Mouse (Mus musculus): ENCODE measurements at regions not wholly inside any gene's neighbourhood (a gene's known extent, or its start where the extent isn't known, plus 50 kb on each side); places are given as distances from the start of the nearest gene placed in this dataset.

DNA sequence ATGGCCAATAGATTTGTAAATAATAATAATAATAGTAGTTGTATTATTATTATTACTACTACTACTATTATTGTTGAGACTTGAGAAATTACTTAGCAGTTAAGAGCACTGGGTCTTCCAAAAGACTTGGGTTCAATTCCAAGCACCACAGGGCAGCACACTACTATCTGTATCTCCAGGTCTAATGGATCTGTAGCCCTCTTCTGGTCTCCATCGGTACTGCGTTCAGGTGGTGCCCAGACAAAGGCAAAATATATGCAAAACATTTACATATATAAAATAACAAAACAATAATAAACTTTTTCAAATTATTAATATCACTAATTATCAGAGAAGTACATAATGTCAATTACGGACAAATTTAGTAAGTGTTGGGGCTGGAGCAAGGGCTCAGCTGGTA, 69.1 kb upstream of the Rad23b start:
- no peak for ATAC-seq
- Histone ChIP-seq H3K27me3 (replicated peaks; ENCODE audit: control insufficient read depth, insufficient read depth, low read length) (0 out of 2 replicates have a peak, but pooled peaks cover 3% of the 10 kb centered on the region), H3K9me3 (replicated peaks; ENCODE audit: control insufficient read depth, low read length) (no peaks in the 10 kb centered on the region), H3K4me3 (ENCODE audit: low read depth, low read length) (no peak overlapping the region), H3K9ac (ENCODE audit: low read length) (no peak overlapping the region), H3K4me2 (ENCODE audit: low read length) (no peak overlapping the region), H3K27ac (ENCODE audit: low read depth, low read length) (no peak overlapping the region), H3K4me1 (ENCODE audit: control insufficient read depth, insufficient read depth, low read length) (peaks cover 5% of the 10 kb centered on the region; the same call in 1 of the 2 replicates), H3K36me3 (ENCODE audit: control insufficient read depth, insufficient read depth, low read length) (no peaks in the 10 kb centered on the region)
- no peak for DNase-seq (ENCODE audit: low spot score)
- WGBS, result 84% methylated on average over 3 of the region's 3 CpGs

DNA sequence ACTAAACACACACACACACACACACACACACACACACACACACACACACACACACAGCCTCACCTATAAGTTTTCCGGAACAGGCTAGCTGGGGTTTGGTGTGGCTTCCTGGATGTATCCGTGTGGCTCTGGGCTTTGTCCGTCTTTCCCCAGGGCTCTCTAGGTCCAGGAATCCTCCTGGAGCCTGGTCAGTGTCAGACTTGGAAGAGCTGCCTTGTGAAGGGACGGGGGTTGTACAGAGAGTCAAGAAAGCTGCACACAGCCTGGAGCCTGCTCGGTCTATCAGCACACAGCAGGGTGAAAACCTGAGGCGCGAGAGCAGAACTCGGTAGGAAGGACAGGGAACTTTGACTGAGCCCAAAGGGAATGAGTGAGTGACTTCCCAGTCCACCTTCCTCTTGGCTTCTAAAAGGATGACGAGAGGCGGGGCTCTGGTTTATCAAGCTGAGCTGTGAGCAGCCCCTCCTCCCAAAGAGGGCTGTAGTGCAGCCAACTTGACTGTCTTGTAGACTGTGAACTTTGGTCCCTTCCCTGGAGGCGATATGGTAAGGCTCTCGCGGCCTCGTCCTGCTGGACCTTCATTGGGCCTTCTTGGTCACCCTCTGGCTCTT, 68.3 kb upstream of the Rad23b start:
- Histone ChIP-seq H3K27ac (ENCODE audit: low read depth, low read length) (no peak overlapping the region), H3K27me3 (replicated peaks; ENCODE audit: control insufficient read depth, insufficient read depth, low read length) (0 out of 2 replicates have a peak, but pooled peaks cover 3% of the 10 kb centered on the region), H3K9me3 (replicated peaks; ENCODE audit: control insufficient read depth, low read length) (no peaks in the 10 kb centered on the region), H3K9ac (ENCODE audit: low read length) (no peak overlapping the region), H3K4me2 (ENCODE audit: low read length) (no peak overlapping the region), H3K36me3 (ENCODE audit: control insufficient read depth, insufficient read depth, low read length) (no peaks in the 10 kb centered on the region), H3K4me1 (ENCODE audit: control insufficient read depth, insufficient read depth, low read length) (peaks cover 5% of the 10 kb centered on the region; the same call in 1 of the 2 replicates), H3K4me3 (ENCODE audit: low read depth, low read length) (no peak overlapping the region)
- ATAC-seq (no peak), DNase-seq (ENCODE audit: low spot score) (no peak)
- WGBS, result 80% methylated on average over 14 of the region's 14 CpGs

DNA sequence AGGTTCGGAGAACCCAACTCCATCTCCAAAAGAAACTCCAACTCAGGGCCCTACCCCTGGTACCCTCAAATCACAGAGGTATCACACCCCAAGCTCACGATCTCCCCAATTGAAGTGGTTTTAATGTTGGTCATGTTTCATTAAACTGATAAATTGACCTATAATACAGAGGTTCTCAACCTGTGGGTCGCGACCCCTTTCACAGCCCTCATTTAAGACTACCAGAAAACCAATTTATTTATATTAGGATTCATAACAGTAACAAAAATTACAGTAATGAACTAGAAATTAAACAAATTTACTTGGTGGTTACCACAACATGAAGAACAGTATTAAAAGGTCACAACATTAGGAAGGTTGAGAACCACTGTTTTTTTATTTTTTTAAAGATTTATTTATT, 67.4 kb upstream of the Rad23b start:
- no peaks in the 10 kb centered on the region for H3K27me3 ChIP-seq (replicated peaks; ENCODE audit: control insufficient read depth, insufficient read depth, low read length)
- no peaks in the 10 kb centered on the region for H3K9me3 ChIP-seq (replicated peaks; ENCODE audit: control insufficient read depth, low read length)
- 91% methylated on average over 4 of the region's 4 CpGs for WGBS
- no peak overlapping the region for H3K4me2 ChIP-seq (ENCODE audit: low read length)
- no peak overlapping the region for H3K27ac ChIP-seq (ENCODE audit: low read depth, low read length)
- H3K9ac ChIP-seq (ENCODE audit: low read length), result no peak overlapping the region
- ATAC-seq, result no peak
- H3K36me3 ChIP-seq (ENCODE audit: control insufficient read depth, insufficient read depth, low read length), result no peaks in the 10 kb centered on the region
- DNase-seq (ENCODE audit: low spot score), result no peak
- H3K4me1 ChIP-seq (ENCODE audit: control insufficient read depth, insufficient read depth, low read length), result no peaks in the 10 kb centered on the region
- no peak overlapping the region for H3K4me3 ChIP-seq (ENCODE audit: low read depth, low read length)

DNA sequence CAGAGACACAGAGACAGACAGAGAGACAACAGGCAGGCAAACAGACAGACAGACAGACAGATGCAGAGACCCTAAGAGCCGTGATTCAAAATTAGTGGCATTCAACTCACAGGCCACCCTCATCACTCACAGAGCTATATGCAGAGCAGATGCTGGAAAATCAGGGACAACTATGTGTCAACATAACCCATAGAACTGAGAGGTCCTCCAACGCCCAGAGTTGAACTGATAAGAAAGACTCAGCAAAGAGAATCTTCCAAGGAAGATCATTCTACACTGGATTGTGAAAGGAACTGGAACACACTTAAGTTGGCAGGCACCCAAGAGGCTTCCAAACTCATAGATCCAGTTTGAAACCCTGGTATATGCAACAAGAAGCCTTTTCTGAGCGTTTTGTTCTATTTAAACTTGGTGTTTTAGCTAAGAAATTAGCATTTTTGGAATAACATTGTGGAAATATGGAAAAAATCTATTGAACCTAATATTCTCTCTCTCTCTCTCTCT, 65.1 kb upstream of the Rad23b start:
- no peaks in the 10 kb centered on the region for H3K4me1 ChIP-seq (ENCODE audit: control insufficient read depth, insufficient read depth, low read length)
- no peaks in the 10 kb centered on the region for H3K36me3 ChIP-seq (ENCODE audit: control insufficient read depth, insufficient read depth, low read length)
- WGBS, result 82% methylated on average over 3 of the region's 3 CpGs
- no peaks in the 10 kb centered on the region for H3K27me3 ChIP-seq (replicated peaks; ENCODE audit: control insufficient read depth, insufficient read depth, low read length)
- H3K27ac ChIP-seq (ENCODE audit: low read depth, low read length), result no peak overlapping the region
- H3K4me3 ChIP-seq (ENCODE audit: low read depth, low read length), result no peak overlapping the region
- no peak overlapping the region for H3K4me2 ChIP-seq (ENCODE audit: low read length)
- no peaks in the 10 kb centered on the region for H3K9me3 ChIP-seq (replicated peaks; ENCODE audit: control insufficient read depth, low read length)
- DNase-seq (ENCODE audit: low spot score) (no peak), ATAC-seq (no peak)
- H3K9ac ChIP-seq (ENCODE audit: low read length), result no peak overlapping the region

DNA sequence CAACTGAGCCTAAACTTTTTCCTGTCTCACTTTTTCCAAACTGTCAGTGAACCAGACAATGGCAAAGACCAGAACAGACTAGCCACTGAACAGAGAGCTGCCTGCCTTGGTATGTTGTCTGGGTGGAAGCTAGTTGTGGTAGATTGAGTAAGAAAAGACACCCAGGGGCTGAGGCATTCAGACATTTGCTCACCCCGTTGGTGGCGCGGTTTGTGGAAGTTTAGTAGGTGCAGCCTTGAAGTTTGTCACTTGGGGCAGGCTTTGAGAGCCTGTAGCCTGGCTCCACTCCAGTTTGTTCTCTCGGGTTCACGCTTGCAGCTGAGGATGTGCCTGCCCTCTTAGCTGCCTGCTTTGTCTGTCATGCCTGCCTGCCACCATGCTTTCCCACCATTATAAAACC, 64.2 kb upstream of the Rad23b start:
- H3K36me3 ChIP-seq (ENCODE audit: control insufficient read depth, insufficient read depth, low read length), result no peaks in the 10 kb centered on the region
- H3K27me3 ChIP-seq (replicated peaks; ENCODE audit: control insufficient read depth, insufficient read depth, low read length), result no peaks in the 10 kb centered on the region
- H3K9ac ChIP-seq (ENCODE audit: low read length), result no peak overlapping the region
- no peak overlapping the region for H3K27ac ChIP-seq (ENCODE audit: low read depth, low read length)
- ATAC-seq (no peak), DNase-seq (ENCODE audit: low spot score) (no peak)
- H3K4me2 ChIP-seq (ENCODE audit: low read length), result no peak overlapping the region
- no peaks in the 10 kb centered on the region for H3K9me3 ChIP-seq (replicated peaks; ENCODE audit: control insufficient read depth, low read length)
- H3K4me1 ChIP-seq (ENCODE audit: control insufficient read depth, insufficient read depth, low read length), result no peaks in the 10 kb centered on the region
- no peak overlapping the region for H3K4me3 ChIP-seq (ENCODE audit: low read depth, low read length)
- WGBS, result 35% methylated on average over 5 of the region's 5 CpGs

DNA sequence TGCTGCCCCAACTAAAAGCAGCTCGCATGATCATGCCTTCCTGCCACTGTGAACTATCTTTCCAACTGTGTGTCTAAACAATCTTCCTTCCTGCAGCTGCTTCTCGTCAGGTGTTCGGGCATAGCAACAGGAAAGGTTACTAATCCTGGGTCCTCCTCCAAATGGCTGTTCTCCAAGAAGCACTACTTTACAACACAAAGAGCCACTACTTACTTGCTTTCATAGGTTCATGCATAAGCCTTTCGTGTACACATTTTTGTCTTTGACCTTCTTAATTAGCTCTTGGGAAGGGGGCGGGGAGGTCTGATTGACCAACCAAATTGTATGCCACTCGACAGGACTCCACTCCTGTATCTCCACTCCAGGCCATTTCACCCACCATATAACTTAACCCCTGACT, 61.4 kb upstream of the Rad23b start:
- no peak overlapping the region for H3K4me3 ChIP-seq (ENCODE audit: low read depth, low read length)
- no peaks in the 10 kb centered on the region for H3K36me3 ChIP-seq (ENCODE audit: control insufficient read depth, insufficient read depth, low read length)
- no peaks in the 10 kb centered on the region for H3K27me3 ChIP-seq (replicated peaks; ENCODE audit: control insufficient read depth, insufficient read depth, low read length)
- H3K9ac ChIP-seq (ENCODE audit: low read length), result no peak overlapping the region
- H3K9me3 ChIP-seq (replicated peaks; ENCODE audit: control insufficient read depth, low read length), result no peaks in the 10 kb centered on the region
- no peak for ATAC-seq
- 43% methylated on average over 6 of the region's 6 CpGs for WGBS
- DNase-seq (ENCODE audit: low spot score), result no peak
- no peak overlapping the region for H3K27ac ChIP-seq (ENCODE audit: low read depth, low read length)
- no peak overlapping the region for H3K4me2 ChIP-seq (ENCODE audit: low read length)
- H3K4me1 ChIP-seq (ENCODE audit: control insufficient read depth, insufficient read depth, low read length), result peaks cover 7% of the 10 kb centered on the region; the same call in 1 of the 2 replicates

DNA sequence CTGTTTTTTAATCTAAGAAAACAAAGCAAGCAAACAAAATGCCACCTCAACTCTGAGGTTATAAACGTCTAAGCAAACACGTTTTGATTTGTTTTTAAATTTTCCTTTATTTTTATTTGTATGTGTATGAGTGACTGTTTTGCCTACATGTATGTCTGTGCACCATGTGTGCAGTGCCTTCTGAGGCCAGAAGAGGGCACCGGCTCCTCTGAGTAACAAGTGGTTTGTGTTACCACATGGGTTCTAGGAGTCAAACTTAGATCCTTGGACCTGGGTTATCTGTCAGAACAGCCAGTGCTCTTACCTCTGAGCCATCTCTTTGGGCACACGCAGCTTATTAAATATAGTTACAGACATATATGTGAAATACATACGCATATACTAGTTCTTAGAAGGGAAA, 57.6 kb upstream of the Rad23b start:
- Histone ChIP-seq H3K4me3 (ENCODE audit: low read depth, low read length) (no peak overlapping the region), H3K27ac (ENCODE audit: low read depth, low read length) (no peak overlapping the region), H3K9ac (ENCODE audit: low read length) (no peak overlapping the region), H3K4me2 (ENCODE audit: low read length) (no peak overlapping the region), H3K9me3 (replicated peaks; ENCODE audit: control insufficient read depth, low read length) (no peaks in the 10 kb centered on the region), H3K27me3 (replicated peaks; ENCODE audit: control insufficient read depth, insufficient read depth, low read length) (no peaks in the 10 kb centered on the region), H3K36me3 (ENCODE audit: control insufficient read depth, insufficient read depth, low read length) (no peaks in the 10 kb centered on the region), H3K4me1 (ENCODE audit: control insufficient read depth, insufficient read depth, low read length) (peaks cover 10% of the 10 kb centered on the region; the same call in 1 of the 2 replicates)
- ATAC-seq, result no peak
- 86% methylated on average over 5 of the region's 5 CpGs for WGBS
- DNase-seq (ENCODE audit: low spot score), result no peak

DNA sequence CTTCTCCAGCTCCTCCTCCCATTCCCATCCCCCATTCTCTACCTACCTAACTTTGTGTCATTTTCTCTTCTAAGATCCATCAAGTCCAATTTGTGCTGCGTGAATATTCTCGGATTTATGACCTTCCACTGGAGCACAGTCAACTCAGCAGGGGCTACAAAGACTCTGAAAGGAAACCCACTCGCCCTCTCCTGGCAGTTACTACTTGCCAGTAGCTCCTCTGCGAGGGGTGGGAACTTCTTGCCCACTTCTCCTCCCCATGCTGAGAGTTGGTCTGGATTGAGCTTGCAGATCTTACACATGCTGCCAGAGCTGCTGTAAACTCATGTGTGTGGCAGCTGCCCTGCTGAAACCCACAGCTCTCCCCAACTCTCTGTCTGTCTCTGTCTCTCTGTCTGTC, 57.1 kb upstream of the Rad23b start:
- H3K36me3 ChIP-seq (ENCODE audit: control insufficient read depth, insufficient read depth, low read length), result no peaks in the 10 kb centered on the region
- 0 out of 2 replicates have a peak overlapping the region, but pooled peaks have one; percentile 50 for H3K4me2 ChIP-seq (ENCODE audit: low read length)
- no peak for DNase-seq (ENCODE audit: low spot score)
- H3K9ac ChIP-seq (ENCODE audit: low read length), result no peak overlapping the region
- no peaks in the 10 kb centered on the region for H3K9me3 ChIP-seq (replicated peaks; ENCODE audit: control insufficient read depth, low read length)
- no peak for ATAC-seq
- H3K4me1 ChIP-seq (ENCODE audit: control insufficient read depth, insufficient read depth, low read length), result peaks cover 10% of the 10 kb centered on the region; the same call in 1 of the 2 replicates
- no peaks in the 10 kb centered on the region for H3K27me3 ChIP-seq (replicated peaks; ENCODE audit: control insufficient read depth, insufficient read depth, low read length)
- WGBS, result 11% methylated on average over 4 of the region's 4 CpGs
- no peak overlapping the region for H3K4me3 ChIP-seq (ENCODE audit: low read depth, low read length)
- no peak overlapping the region for H3K27ac ChIP-seq (ENCODE audit: low read depth, low read length)

DNA sequence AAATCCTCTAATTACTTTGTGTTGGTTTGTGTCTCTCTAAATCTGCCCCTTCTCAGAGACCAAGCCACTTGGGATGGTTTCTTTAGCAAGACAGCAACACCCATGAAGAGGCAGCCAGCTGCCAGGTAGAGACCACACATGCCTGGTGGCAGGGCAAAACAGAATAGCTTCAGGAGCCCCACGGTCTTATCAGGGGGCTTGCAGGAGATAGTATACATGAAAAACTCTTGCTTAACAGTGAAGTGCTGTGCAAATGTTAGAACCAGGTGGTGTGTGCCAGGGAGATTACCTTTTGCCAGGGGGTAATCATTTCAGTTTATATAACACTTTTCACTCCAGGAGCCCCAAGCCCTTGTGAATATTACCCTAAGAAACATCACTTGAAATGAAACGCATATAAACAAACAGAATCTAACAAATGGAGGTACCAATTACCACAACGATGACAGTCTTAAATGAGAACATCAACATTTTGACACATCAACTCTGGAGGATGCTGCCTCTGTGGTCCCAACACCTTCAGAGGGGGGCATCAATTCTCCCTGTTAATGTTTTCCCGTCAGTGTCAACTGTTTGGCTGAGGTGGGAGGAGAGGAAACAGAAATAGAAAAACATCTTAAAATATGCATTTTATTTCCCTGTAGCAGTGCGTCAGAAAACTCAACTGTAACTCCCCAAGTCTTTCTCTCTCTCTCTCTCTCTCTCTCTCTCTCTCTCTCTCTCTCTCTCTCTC, 56.3 kb upstream of the Rad23b start:
- no peaks in the 10 kb centered on the region for H3K9me3 ChIP-seq (replicated peaks; ENCODE audit: control insufficient read depth, low read length)
- no peaks in the 10 kb centered on the region for H3K36me3 ChIP-seq (ENCODE audit: control insufficient read depth, insufficient read depth, low read length)
- H3K4me1 ChIP-seq (ENCODE audit: control insufficient read depth, insufficient read depth, low read length), result peaks cover 10% of the 10 kb centered on the region; the same call in 1 of the 2 replicates
- no peak overlapping the region for H3K9ac ChIP-seq (ENCODE audit: low read length)
- H3K27ac ChIP-seq (ENCODE audit: low read depth, low read length), result 0 out of 2 replicates have a peak overlapping the region, but pooled peaks have one; percentile 39
- ATAC-seq (peak; percentile 51), DNase-seq (ENCODE audit: low spot score) (peak; percentile 60)
- no peak overlapping the region for H3K4me3 ChIP-seq (ENCODE audit: low read depth, low read length)
- H3K27me3 ChIP-seq (replicated peaks; ENCODE audit: control insufficient read depth, insufficient read depth, low read length), result no peaks in the 10 kb centered on the region
- WGBS, result 6% methylated on average over 5 of the region's 5 CpGs
- peak overlapping the region; percentile 50; the same call in 1 of the 2 replicates for H3K4me2 ChIP-seq (ENCODE audit: low read length)

Measured in forebrain, embryonic 14.5 days (tissue).